Mouse (Mus musculus) embryonic facial prominence, embryonic 10.5 days (tissue): ENCODE data around the gene Grn. TPM values are rescaled to one million over a fixed set of nuclear protein-coding genes. Genes with fewer than 3 reads are reported as not detected.
A peak's percentile ranks its signal among the peaks of the same experiment; 100 is the strongest.

Experiments
- DNase-seq: peaks from one replicate; pipeline ENCODE4 v3.0.0-alpha.2; 2017; ENCODE audit warnings: low spot score
- H3K27ac ChIP-seq: fragments of 300-500 bp; sonication (generic); replicated peaks from 2 replicates; pipeline ENCODE4 v1.5.1; 2016; ENCODE audit warnings: mild to moderate bottlenecking
- H3K27me3 ChIP-seq: fragments of 300-500 bp; sonication (generic); replicated peaks from 2 replicates; pipeline ENCODE4 v1.6.1; 2016; ENCODE audit warnings: low read depth, mild to moderate bottlenecking; ENCODE audit not compliant: poor library complexity, severe bottlenecking
- H3K36me3 ChIP-seq: fragments of 300-500 bp; sonication (generic); replicated peaks from 2 replicates; pipeline ENCODE4 v1.6.1; 2016; ENCODE audit warnings: mild to moderate bottlenecking, moderate library complexity
- H3K4me1 ChIP-seq: fragments of 300-500 bp; sonication (generic); 2 replicates; pipeline ENCODE4 v1.6.1; 2016
- H3K4me3 ChIP-seq: fragments of 300-500 bp; sonication (generic); 2 replicates; pipeline ENCODE4 v1.5.1; 2016; ENCODE audit warnings: mild to moderate bottlenecking, moderate library complexity
- H3K9me3 ChIP-seq: fragments of 300-500 bp; sonication (generic); 2 replicates; pipeline ENCODE4 v1.6.1; 2016; ENCODE audit warnings: mild to moderate bottlenecking
- WGBS: fragments of 180-500 bp; shearing (Covaris S2); methylation state at CpG from one replicate; pipeline ENCODE4 v1.1.7; 2016; 5-methylcytosine and 5-hydroxymethylcytosine counted together
- polyA plus RNA-seq: library from polyadenylated mRNA; unstranded; fragments of >200 nt; fragmentation: Nextera tagmentation; extraction: Ambion mirVana; gene quantifications from 2 replicates; pipeline ENCODE4 v1.2.1, GENCODE M21; 2016

The Grn gene
- polyA plus RNA-seq, 1 experiment from 2014 or later, result 87.3 TPM

DNA sequence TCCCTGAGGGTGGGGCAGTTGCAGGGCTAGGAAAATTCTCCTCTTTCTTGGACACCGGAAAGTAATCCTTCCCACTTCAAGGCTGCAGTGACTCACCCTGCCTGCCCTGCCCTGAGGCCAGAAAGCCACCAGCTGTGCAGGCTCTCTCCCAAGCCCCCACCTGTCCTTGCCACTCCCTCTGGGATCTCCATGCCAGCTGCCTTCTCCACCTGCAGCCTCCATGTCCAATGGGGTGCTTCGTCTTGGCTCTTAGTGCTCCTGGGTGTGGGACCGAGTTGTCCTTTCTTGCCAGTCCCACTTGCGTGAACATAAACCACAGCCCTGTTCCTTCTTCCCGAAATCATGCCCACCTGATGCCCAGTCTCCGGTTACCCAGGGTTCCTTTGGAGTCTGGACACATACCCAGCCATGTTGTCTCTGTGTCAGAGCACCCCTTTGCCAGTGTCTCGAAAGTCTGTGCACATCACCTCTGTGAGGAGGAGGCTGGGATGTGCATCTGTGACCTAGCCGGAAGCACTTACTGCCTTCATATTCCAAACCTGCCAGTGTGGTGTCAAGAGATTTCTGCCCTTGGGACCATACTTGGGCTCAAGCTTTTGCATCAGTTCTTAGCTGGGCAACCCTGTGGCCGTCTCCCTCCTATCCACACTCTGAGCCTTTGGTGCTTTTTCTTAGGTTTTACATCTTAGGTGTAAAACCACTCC is 35.5 kb upstream of the Grn start:
- no peak overlapping the region for H3K27ac ChIP-seq

DNA sequence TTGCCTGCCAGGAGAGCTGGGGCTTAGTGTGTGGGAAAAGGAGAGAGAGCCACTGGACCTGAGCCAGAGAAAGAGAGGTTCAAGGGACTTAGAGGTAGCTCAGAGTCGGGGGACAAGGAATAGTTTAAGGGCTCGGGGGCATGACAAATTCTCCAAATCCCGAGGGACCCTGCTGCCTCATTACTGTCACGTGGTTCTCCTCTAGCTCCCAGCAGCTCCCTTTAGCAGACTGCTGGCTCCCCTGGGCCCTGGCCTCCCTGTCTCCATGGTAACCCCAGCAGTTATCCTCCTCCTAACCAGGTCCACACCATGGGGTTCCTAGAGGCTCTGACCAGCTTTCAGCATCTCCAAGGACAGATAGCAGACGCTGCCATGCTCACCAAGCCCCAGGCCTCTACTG is 34.9 kb upstream of the Grn start:
- Histone ChIP-seq H3K4me1 (peaks cover 62% of the 10 kb centered on the region), H3K4me3 (peak overlapping the region; percentile 66; the same call in 1 of the 2 replicates), H3K27ac (no peak overlapping the region), H3K36me3 (no peaks in the 10 kb centered on the region), H3K27me3 (peaks cover 66% of the 10 kb centered on the region), H3K9me3 (no peaks in the 10 kb centered on the region)
- 5% methylated on average over 5 of the region's 5 CpGs for WGBS
- no peak for DNase-seq

More for the DNA sequence above, 35.5 kb upstream of the Grn start:
- H3K27me3 ChIP-seq, result peaks cover 60% of the 10 kb centered on the region
- peaks cover 55% of the 10 kb centered on the region for H3K4me1 ChIP-seq
- no peaks in the 10 kb centered on the region for H3K36me3 ChIP-seq
- no peak for DNase-seq
- peak overlapping the region; percentile 66 for H3K4me3 ChIP-seq
- WGBS, result 74% methylated on average over 9 of the region's 9 CpGs
- no peaks in the 10 kb centered on the region for H3K9me3 ChIP-seq

- no peak overlapping the region for H3K27ac ChIP-seq
- peaks cover 76% of the 10 kb centered on the region for H3K27me3 ChIP-seq
- WGBS, result 62% methylated on average over 6 of the region's 6 CpGs
- DNase-seq, result no peak
- H3K36me3 ChIP-seq, result no peaks in the 10 kb centered on the region
- peaks cover 67% of the 10 kb centered on the region for H3K4me1 ChIP-seq
- no peaks in the 10 kb centered on the region for H3K9me3 ChIP-seq
- no peak overlapping the region for H3K4me3 ChIP-seq
Observed at GRCm38 (mm10) chr11:102396263-102396662, 33.9 kb upstream of the Grn start.

DNA sequence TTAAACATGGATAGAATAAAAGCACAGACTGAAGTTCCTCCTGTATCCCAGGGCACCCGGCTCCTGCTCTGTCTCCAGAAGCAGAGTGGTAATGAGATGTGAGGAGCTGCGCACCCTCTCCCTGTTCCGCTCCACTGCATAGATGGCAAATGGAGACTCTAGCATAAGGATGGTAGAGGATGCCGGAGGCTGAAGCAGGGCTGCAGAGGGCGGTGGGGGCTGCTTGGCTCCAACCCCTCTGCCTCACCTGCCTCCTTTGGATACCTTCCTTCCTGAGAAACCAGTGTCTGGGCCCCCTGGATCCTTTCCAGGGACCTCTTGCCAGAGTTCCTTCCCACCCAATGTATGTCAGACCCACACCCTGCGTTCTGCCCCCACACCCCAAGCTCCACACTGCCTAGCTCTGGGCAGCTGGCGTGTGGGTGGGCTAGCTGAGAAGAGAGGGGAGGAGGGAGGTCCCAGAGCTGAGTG is 33.4 kb upstream of the Grn start:
- DNase-seq, result no peak

GRCm38 (mm10) chr11:102398007-102398825 is 31.9 kb upstream of the Grn start:
- H3K27me3 ChIP-seq, result peaks cover 96% of the 10 kb centered on the region
- WGBS, result 80% methylated on average over 20 of the region's 20 CpGs
- no peak overlapping the region for H3K4me3 ChIP-seq
- H3K36me3 ChIP-seq, result peaks cover 17% of the 10 kb centered on the region
- DNase-seq, result no peak
- H3K9me3 ChIP-seq, result no peaks in the 10 kb centered on the region
- H3K27ac ChIP-seq, result no peak overlapping the region
- H3K4me1 ChIP-seq, result peaks cover 65% of the 10 kb centered on the region

More for the DNA sequence above, 33.4 kb upstream of the Grn start:
- Histone ChIP-seq H3K4me3 (no peak overlapping the region), H3K27ac (no peak overlapping the region), H3K9me3 (no peaks in the 10 kb centered on the region), H3K36me3 (peaks cover 2% of the 10 kb centered on the region; the same call in 1 of the 2 replicates), H3K4me1 (peaks cover 68% of the 10 kb centered on the region), H3K27me3 (peaks cover 81% of the 10 kb centered on the region)
- 84% methylated on average over 7 of the region's 7 CpGs for WGBS

- Histone ChIP-seq H3K4me3 (peak overlapping the region; percentile 53), H3K27me3 (peaks cover 97% of the 10 kb centered on the region), H3K36me3 (peaks cover 26% of the 10 kb centered on the region), H3K4me1 (peaks cover 56% of the 10 kb centered on the region), H3K27ac (no peak overlapping the region), H3K9me3 (no peaks in the 10 kb centered on the region)
- 14% methylated on average over 15 of the region's 15 CpGs for WGBS
- DNase-seq, result no peak
Observed at GRCm38 (mm10) chr11:102399107-102399506, 31.0 kb upstream of the Grn start.

DNA sequence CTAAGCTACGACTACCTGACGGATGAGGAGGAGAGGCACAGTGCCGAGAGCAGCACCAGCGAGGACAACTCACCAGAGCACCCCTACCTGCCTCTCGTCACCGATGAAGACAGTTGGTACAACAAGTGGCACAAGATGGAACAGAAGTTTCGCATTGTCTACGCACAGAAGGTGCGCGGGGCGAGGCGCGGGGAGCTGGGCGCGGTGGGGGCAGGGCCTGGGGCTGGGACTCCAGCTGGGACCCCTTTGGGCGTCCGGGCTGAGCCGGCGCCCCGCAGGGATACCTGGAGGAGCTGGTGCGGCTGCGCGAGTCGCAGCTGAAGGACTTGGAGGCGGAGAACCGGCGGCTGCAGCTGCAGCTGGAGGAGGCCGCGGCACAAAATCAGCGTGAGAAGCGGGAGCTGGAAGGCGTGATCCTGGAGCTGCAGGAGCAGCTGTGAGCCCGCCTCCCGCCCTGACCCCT is 30.5 kb upstream of the Grn start:
- H3K27ac ChIP-seq, result no peak overlapping the region
- H3K9me3 ChIP-seq, result no peaks in the 10 kb centered on the region
- peaks cover 31% of the 10 kb centered on the region for H3K36me3 ChIP-seq
- WGBS, result 1% methylated on average over 34 of the region's 34 CpGs
- peaks cover 92% of the 10 kb centered on the region for H3K27me3 ChIP-seq
- peaks cover 55% of the 10 kb centered on the region for H3K4me1 ChIP-seq
- peak; percentile 53 for DNase-seq
- peak overlapping the region; percentile 53 for H3K4me3 ChIP-seq

DNA sequence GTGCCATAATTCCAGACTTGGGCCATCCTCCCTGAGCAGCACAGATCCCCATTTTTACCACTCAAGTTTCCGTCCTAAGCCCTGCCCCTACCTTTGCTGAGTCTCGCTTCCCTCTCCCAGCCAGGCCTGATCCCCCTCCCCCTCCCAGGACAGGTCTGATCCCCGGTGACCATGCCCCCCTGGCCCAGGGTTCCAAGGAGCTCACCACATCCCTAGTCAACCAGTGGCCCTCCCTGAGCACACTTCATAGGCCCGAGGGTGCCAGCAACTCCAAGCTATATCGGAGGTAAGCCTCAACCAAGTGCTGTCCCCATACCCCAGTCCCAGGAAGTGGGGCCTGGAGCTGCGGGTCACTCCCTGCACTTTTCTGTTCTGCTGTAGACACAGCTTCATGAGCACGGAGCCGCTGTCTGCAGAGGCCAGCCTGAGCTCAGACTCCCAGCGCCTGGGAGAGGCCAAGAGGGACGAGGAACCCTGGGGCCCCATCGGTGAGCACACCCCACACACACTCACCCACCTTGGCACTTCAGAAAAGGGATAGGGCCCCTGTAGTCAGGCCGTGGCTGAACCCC is 29.5 kb upstream of the Grn start:
- DNase-seq, result no peak
- H3K9me3 ChIP-seq, result no peaks in the 10 kb centered on the region
- H3K4me3 ChIP-seq, result 0 out of 2 replicates have a peak overlapping the region, but pooled peaks have one; percentile 19
- peaks cover 37% of the 10 kb centered on the region for H3K36me3 ChIP-seq
- peaks cover 56% of the 10 kb centered on the region for H3K4me1 ChIP-seq
- WGBS, result 22% methylated on average over 12 of the region's 12 CpGs
- H3K27me3 ChIP-seq, result peaks cover 82% of the 10 kb centered on the region
- H3K27ac ChIP-seq, result no peak overlapping the region

GRCm38 (mm10) chr11:102401898-102402500 is 28.1 kb upstream of the Grn start:
- no peak overlapping the region for H3K27ac ChIP-seq
- H3K27me3 ChIP-seq, result peaks cover 68% of the 10 kb centered on the region
- peaks cover 39% of the 10 kb centered on the region for H3K36me3 ChIP-seq
- 52% methylated on average over 12 of the region's 12 CpGs for WGBS
- H3K9me3 ChIP-seq, result no peaks in the 10 kb centered on the region
- peaks cover 63% of the 10 kb centered on the region for H3K4me1 ChIP-seq
- DNase-seq, result no peak
- no peak overlapping the region for H3K4me3 ChIP-seq

- H3K9me3 ChIP-seq, result no peaks in the 10 kb centered on the region
- no peak for DNase-seq
- peaks cover 39% of the 10 kb centered on the region for H3K36me3 ChIP-seq
Observed at GRCm38 (mm10) chr11:102403657-102404056, 26.5 kb upstream of the Grn start.

GRCm38 (mm10) chr11:102404161-102405010 is 25.7 kb upstream of the Grn start:
- WGBS, result 79% methylated on average over 18 of the region's 18 CpGs
- H3K36me3 ChIP-seq, result peaks cover 39% of the 10 kb centered on the region
- H3K27me3 ChIP-seq, result peaks cover 45% of the 10 kb centered on the region
- no peak for DNase-seq
- H3K9me3 ChIP-seq, result no peaks in the 10 kb centered on the region
- H3K4me3 ChIP-seq, result peak overlapping the region; percentile 18; the same call in 1 of the 2 replicates
- H3K27ac ChIP-seq, result no peak overlapping the region
- peaks cover 69% of the 10 kb centered on the region for H3K4me1 ChIP-seq

More at GRCm38 (mm10) chr11:102403657-102404056, 26.5 kb upstream of the Grn start:
- Histone ChIP-seq H3K27ac (no peak overlapping the region), H3K27me3 (peaks cover 52% of the 10 kb centered on the region), H3K4me1 (peaks cover 68% of the 10 kb centered on the region), H3K4me3 (peak overlapping the region; percentile 6; the same call in 1 of the 2 replicates)
- WGBS, result 94% methylated on average over 11 of the region's 11 CpGs
